Mouse (Mus musculus): ENCODE data around the gene Ipo13. TPM values are rescaled to one million over a fixed set of nuclear protein-coding genes. Genes with fewer than 3 reads are reported as not detected.

Ipo13 gene
- polyA plus RNA-seq (2012; rRNA removed; ENCODE audit: low replicate concordance), result 71.6 and 98.9 TPM in 2 replicates

DNA sequence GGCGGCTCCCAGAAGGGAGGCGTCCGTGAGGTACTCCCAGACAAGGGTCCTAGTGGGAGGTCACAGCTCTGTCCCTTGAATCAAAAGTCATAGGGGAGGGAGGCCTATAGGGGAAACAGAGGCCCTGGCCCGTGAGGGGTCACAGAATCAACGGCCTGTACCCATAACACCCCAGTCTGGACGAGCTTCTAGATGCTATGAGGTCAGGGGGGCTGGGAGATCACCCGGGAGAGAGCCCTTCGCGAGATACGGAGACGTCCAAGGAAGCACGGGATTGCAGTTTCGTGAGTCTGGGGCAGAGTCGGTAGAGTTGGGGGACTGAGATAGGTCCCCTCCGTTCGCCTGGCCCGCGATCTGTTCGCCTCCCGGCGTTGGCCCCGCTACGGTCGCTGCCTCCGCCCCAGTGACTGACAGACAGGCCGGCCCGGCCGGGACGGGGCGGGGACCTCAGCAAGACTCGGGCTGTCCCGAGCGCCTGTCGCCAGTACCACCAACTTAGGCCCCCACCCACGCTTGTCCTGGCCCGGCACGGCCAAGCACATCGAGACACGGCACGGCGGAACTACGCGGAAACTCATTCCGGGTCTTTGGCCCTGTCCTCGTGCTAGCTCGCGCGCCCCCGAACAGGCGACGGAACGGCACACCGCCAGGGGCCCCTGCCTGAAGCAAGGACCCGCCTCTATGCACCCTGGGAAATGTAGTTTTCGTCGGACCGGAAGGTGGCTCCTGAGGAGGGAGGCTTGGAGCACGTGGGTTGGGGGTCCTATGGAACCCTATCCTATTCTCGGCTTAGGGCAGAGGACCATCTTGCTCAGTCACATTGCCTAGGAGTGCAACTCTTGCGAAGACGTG, at the start of gene Ipo13:
Gene Ipo13, minus strand, starts transcription at position 409 of the 852 bp plus-strand sequence.

DNA sequence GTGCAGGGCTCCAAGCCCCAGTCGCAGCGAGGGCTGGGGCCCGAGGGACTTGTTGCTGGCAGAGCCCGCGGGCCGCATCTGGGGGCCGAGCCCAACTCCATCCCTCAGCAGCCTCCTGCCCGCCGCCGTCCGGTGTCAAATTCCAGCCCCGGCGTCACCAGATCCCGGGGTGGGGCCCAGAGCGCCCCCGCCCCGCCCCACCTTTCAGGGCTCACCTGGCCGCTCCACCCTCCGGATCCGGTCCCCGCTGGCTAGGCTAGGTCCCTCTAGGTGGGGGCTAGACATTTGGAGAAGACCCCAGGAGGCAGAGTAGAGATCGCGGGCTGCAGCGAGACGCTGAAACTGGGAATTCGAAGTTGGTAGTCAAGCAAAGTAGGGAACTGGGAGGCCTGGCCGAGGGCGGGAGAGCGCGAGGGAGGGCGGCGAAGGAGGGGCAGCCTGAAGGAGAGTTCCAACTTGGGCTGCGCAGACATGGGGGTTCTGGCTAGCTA, 14.6 kb upstream of the Ipo13 start, which contains the start of gene Artn:
Gene Artn, minus strand, starts transcription at position 373 of the 491 bp plus-strand sequence.

GRCm38 (mm10) chr4:117891738-117892161, 23.0 kb downstream of the Ipo13 start, which contains the start of gene Dph2:
Gene Dph2 (minus strand): TSS chr4:117892032.

DNA sequence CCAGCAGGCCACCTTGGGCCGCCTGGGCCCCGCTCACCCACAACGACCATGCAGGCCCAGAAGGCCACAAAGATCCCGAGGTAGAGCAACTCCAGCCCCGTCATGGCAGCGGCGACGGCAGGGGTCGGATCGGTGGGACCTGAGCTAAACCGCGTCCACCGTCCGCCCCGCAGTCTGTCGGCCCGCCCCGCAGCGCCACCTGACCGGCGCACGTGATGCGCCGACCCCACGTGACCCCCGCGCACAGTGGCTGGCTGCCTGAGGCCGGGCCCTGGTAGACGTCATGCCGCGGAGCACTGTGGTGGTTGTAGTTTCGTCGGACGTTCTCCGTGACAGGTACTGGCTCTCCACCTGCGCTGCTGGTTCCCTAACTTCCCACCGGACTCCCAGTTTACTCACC, 27.7 kb downstream of the Ipo13 start, which contains the start of gene Atp6v0b:
Gene Atp6v0b, minus strand, starts transcription at position 201 of the 400 bp plus-strand sequence.

DNA sequence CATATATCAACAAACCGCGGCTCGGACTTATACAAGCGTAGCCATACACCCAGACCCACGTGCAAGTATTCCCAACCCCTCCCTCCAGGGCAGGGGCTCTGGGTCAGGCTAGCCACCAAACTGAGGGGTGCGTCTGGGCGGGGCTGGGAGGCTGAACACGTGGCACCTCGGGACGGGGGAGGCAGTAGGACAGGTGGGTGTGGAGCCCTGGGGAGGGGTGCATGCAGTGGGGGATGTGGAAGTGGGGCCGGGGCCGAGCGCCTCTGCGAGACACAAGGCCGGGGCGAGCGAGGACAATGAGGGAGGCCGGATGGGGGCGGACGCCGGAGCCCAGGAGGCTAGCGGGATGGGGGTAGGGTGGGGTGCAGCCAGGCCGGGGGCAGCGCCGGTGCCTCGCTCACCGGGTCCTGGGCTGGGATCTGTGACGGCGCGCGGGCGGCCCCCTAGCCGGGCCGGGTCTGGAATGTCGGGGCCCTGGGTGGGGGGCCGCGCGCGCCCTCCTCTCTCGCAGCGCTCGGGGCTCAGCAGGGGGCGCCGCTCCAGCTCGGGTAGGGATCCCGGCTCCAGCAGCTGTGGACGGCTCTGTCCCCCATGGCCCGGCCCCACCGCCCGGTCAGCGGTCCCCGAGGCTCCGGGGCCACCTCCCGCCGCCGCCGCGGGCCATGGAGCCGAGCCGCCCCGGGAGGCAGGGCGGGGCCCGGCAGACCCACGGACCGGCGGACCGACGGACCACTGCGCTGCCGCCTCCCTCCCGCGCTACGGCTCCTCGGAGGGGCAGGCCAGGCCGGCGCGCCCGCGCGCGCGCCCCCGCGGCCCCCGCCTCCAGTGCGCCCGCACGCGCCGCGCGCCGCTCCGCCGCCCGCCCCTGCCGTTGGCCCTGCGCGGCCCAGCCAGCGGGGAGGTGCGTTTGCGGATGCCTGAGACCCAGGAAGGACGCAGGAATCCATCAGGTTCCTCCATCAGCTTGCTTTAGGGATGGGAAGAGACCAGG, 31.8 kb downstream of the Ipo13 start, which contains the start of gene B4galt2:
Gene B4galt2, minus strand, starts transcription at position 787 of the 991 bp plus-strand sequence.

GRCm38 (mm10) chr4:117872471-117872886, 42.3 kb downstream of the Ipo13 start, which contains the start of gene Ccdc24:
Gene Ccdc24 (minus strand): TSS chr4:117872557.

Other genes starting within 250 kb of the Ipo13 start
- gene Dmap1, start 232.7 kb downstream of the Ipo13 start, polyA plus RNA-seq (2012; rRNA removed; ENCODE audit: low replicate concordance), result 19.7 and 25.2 TPM in 2 replicates
- not detected in 2 replicates for gene Gm12845, start 190.6 kb downstream of the Ipo13 start, polyA plus RNA-seq (2012; rRNA removed; ENCODE audit: low replicate concordance)
- not detected in 2 replicates for gene Klf17, start 149.4 kb downstream of the Ipo13 start, polyA plus RNA-seq (2012; rRNA removed; ENCODE audit: low replicate concordance)
- gene Slc6a9, start 80.5 kb downstream of the Ipo13 start, polyA plus RNA-seq (2012; rRNA removed; ENCODE audit: low replicate concordance), result 17.3 and 51.7 TPM in 2 replicates
- gene Ccdc24, start 42.4 kb downstream of the Ipo13 start, polyA plus RNA-seq (2012; rRNA removed; ENCODE audit: low replicate concordance), result 1.1 and 7.7 TPM in 2 replicates
- 22.8 and 62.6 TPM in 2 replicates for gene B4galt2, start 31.5 kb downstream of the Ipo13 start, polyA plus RNA-seq (2012; rRNA removed; ENCODE audit: low replicate concordance)
- gene Atp6v0b, start 27.7 kb downstream of the Ipo13 start, polyA plus RNA-seq (2012; rRNA removed; ENCODE audit: low replicate concordance), result 401 and 431 TPM in 2 replicates
- gene Dph2, start 23.0 kb downstream of the Ipo13 start, polyA plus RNA-seq (2012; rRNA removed; ENCODE audit: low replicate concordance), result 10.1 and 22.4 TPM in 2 replicates
- gene Artn, start 14.8 kb upstream of the Ipo13 start, polyA plus RNA-seq (2012; rRNA removed; ENCODE audit: low replicate concordance), result 0.33 and 11.4 TPM in 2 replicates
- gene St3gal3, start 219.9 kb upstream of the Ipo13 start, polyA plus RNA-seq (2012; rRNA removed; ENCODE audit: low replicate concordance), result 42.3 and 75.9 TPM in 2 replicates